Mouse (Mus musculus) lung, postnatal 25 days (tissue): ENCODE data around the gene Cd274.

Experiments used
- DNase-seq: peaks from one replicate; pipeline ENCODE4 v3.0.0; 2022; ENCODE audit warnings: low spot score

Gene Cd274

GRCm38 (mm10) chr19:29366969-29367622 is at the start of gene Cd274, which contains the start of gene Plgrkt:
Gene Cd274 (plus strand): TSS chr19:29367455.
Gene Plgrkt (minus strand): TSS chr19:29367390.
- DNase-seq = peak; percentile 90

GRCm38 (mm10) chr19:29323416-29324049 is 43.7 kb upstream of the Cd274 start:
- no peak for DNase-seq

- DNase-seq = peak; percentile 63
Measured at GRCm38 (mm10) chr19:29325053-29325851, 42.0 kb upstream of the Cd274 start, which contains the start of gene Insl6. Gene Insl6 (minus strand): TSS chr19:29325356.

GRCm38 (mm10) chr19:29325852-29326180 is 41.4 kb upstream of the Cd274 start:
- no peak for DNase-seq

GRCm38 (mm10) chr19:29326396-29326795 is 40.9 kb upstream of the Cd274 start:
- no peak for DNase-seq

- DNase-seq = no peak
Measured at GRCm38 (mm10) chr19:29326822-29327552, 40.3 kb upstream of the Cd274 start.

GRCm38 (mm10) chr19:29334068-29334745 is 33.0 kb upstream of the Cd274 start, which contains the start of gene Rln1:
Gene Rln1 (minus strand): TSS chr19:29334670.
- no peak for DNase-seq

GRCm38 (mm10) chr19:29336624-29337023 is 30.6 kb upstream of the Cd274 start:
- no peak for DNase-seq

- DNase-seq = no peak
Measured at GRCm38 (mm10) chr19:29341029-29341428, 26.2 kb upstream of the Cd274 start.

GRCm38 (mm10) chr19:29342281-29342680 is 25.0 kb upstream of the Cd274 start:
- no peak for DNase-seq

- no peak for DNase-seq
Measured at GRCm38 (mm10) chr19:29344868-29345267, 22.4 kb upstream of the Cd274 start.

- no peak for DNase-seq
Measured at GRCm38 (mm10) chr19:29345636-29346035, 21.6 kb upstream of the Cd274 start.

- DNase-seq = no peak
Measured at GRCm38 (mm10) chr19:29350991-29351390, 16.3 kb upstream of the Cd274 start.

- DNase-seq = peak; percentile 86
Measured at GRCm38 (mm10) chr19:29354895-29355877, 12.1 kb upstream of the Cd274 start.

- no peak for DNase-seq
Measured at GRCm38 (mm10) chr19:29356281-29356680, 11.0 kb upstream of the Cd274 start.

GRCm38 (mm10) chr19:29360251-29360650 is 7.0 kb upstream of the Cd274 start:
- DNase-seq = no peak

GRCm38 (mm10) chr19:29361468-29362130 is 5.7 kb upstream of the Cd274 start:
- peak; percentile 95 for DNase-seq

GRCm38 (mm10) chr19:29362173-29362930 is 4.9 kb upstream of the Cd274 start:
- no peak for DNase-seq

GRCm38 (mm10) chr19:29363557-29363956 is 3.7 kb upstream of the Cd274 start:
- no peak for DNase-seq
